Mouse (Mus musculus) neural tube, embryonic 12.5 days (tissue): Measurements from ENCODE around the gene Zc3h12d. TPM values are rescaled to one million over a fixed set of nuclear protein-coding genes. Genes with fewer than 3 reads are reported as not detected.
"Not testable (repeated sequence)": the region's sequence is repeated elsewhere in the genome, so short reads cannot be mapped to it uniquely, and the experiment has no call there.

ENCODE experiments used
- ATAC-seq: fragments of 200-750 bp; cut with Nextera tagmentation; 2 replicates; pipeline ENCODE4 v1.8.0; 2017; ENCODE audit warnings: low read depth, mild to moderate bottlenecking, moderate TSS enrichment, moderate library complexity; ENCODE audit not compliant: low FRiP score
- H3K27ac ChIP-seq: fragments of 300-500 bp; sonication (generic); 2 replicates; pipeline ENCODE4 v1.5.1; 2016
- H3K27me3 ChIP-seq: fragments of 300-500 bp; sonication (generic); replicated peaks from 2 replicates; pipeline ENCODE4 v1.6.1; 2016; ENCODE audit warnings: mild to moderate bottlenecking
- H3K36me3 ChIP-seq: fragments of 300-500 bp; sonication (generic); 2 replicates; pipeline ENCODE4 v1.6.1; 2016; ENCODE audit warnings: mild to moderate bottlenecking
- H3K4me1 ChIP-seq: fragments of 300-500 bp; sonication (generic); 2 replicates; pipeline ENCODE4 v1.6.1; 2016
- H3K4me2 ChIP-seq: fragments of 300-500 bp; sonication (generic); replicated peaks from 2 replicates; pipeline ENCODE4 v1.6.1; 2016; ENCODE audit warnings: mild to moderate bottlenecking
- H3K4me3 ChIP-seq: fragments of 300-500 bp; sonication (generic); 2 replicates; pipeline ENCODE4 v1.5.1; 2016
- H3K9ac ChIP-seq: fragments of 300-500 bp; sonication (generic); 2 replicates; pipeline ENCODE4 v1.6.1; 2016; ENCODE audit warnings: mild to moderate bottlenecking
- H3K9me3 ChIP-seq: fragments of 300-500 bp; sonication (generic); 2 replicates; pipeline ENCODE4 v1.6.1; 2016; ENCODE audit warnings: mild to moderate bottlenecking
- WGBS: fragments of 180-500 bp; shearing (Covaris S2); methylation state at CpG from one replicate; pipeline ENCODE4 v1.1.7; 2016; 5-methylcytosine and 5-hydroxymethylcytosine counted together
- polyA plus RNA-seq: library from polyadenylated mRNA; unstranded; fragments of >200 nt; fragmentation: Nextera tagmentation; extraction: Ambion mirVana; gene quantifications from 2 replicates; pipeline ENCODE4 v1.2.1, GENCODE M21; 2016

Gene Zc3h12d
- polyA plus RNA-seq, 1 experiment from 2014 or later: 0.09 TPM

DNA sequence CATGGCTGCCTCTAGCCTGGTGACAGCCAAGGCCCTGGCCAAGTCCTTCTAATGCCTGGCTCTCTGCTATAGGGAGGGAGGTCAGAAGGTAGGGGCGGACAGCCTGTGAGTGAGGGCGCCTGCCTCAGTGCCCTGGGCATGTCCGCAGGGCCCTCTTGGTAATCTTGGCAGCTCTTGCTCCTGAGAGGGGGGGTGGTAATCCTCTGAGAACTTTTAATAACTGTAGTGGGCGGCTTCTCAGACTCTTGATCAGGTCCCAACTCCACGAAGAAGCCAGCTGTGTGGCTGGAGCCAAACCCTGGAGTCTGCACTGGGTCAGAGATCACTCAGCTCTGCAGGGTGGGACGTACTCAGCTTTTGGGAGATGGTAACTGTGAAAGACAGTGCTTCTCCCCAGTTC, 31.9 kb downstream of the Zc3h12d start:
- H3K27ac ChIP-seq: no peak overlapping the region
- 81% methylated on average over 6 of the region's 6 CpGs for WGBS
- no peak overlapping the region for H3K4me2 ChIP-seq
- peaks cover 9% of the 10 kb centered on the region for H3K4me1 ChIP-seq
- H3K4me3 ChIP-seq: no peak overlapping the region
- ATAC-seq: no peak
- peaks cover 17% of the 10 kb centered on the region for H3K27me3 ChIP-seq
- H3K9me3 ChIP-seq: no peaks in the 10 kb centered on the region
- no peak overlapping the region for H3K9ac ChIP-seq
- no peaks in the 10 kb centered on the region for H3K36me3 ChIP-seq

GRCm38 (mm10) chr10:7864806-7865205, 32.5 kb downstream of the Zc3h12d start:
- WGBS: 89% methylated on average over 3 of the region's 3 CpGs
- Histone ChIP-seq H3K9ac (no peak overlapping the region), H3K27ac (no peak overlapping the region), H3K36me3 (no peaks in the 10 kb centered on the region), H3K4me1 (peaks cover 9% of the 10 kb centered on the region), H3K27me3 (peaks cover 17% of the 10 kb centered on the region), H3K4me2 (no peak overlapping the region), H3K9me3 (no peaks in the 10 kb centered on the region), H3K4me3 (no peak overlapping the region)
- ATAC-seq: no peak

DNA sequence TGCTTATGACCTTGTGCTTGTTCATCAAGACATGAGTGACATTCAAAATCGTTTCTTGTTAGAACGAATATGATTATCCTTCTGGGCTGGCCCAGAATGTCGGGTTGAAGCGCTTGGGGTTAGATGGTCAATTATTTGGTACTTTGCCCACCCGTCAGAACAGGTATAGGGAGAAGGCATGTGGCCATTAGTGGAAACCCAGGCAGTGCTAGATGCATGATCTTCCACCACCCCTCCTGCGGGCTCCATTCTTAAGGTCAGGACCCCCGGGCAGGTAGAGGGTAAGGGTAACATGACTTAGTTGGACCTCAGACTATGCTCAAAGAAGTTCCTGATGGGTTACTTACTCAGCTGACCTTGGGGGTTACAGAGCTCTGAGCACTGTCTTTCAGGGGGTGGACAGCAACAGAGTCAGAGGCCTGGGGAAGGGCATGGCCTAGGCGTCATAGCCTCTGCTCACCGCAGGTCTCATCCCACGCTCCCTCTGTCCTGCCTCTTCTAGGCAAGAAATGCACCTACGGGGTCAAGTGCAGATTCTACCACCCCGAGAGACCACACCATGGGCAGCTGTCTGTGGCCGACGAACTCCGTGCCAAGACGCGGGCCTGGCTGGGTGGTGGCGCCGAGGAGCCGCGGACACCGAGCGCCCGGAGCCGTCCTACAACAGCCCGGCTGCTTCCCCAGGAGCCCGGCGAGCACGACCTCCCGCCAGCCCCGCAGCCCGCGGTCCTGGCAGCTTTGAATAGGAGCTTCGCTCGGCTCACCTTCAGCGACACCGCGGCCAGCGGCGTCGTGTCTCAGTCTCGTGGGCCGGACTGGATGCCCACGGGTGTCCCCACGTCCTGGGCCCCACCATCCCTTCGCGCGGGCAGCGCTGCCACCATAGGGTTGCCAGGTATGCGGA, 34.7 kb downstream of the Zc3h12d start:
- ATAC-seq: peak; percentile 33; the same call in 1 of the 2 replicates
- H3K27me3 ChIP-seq: peaks cover 17% of the 10 kb centered on the region

DNA sequence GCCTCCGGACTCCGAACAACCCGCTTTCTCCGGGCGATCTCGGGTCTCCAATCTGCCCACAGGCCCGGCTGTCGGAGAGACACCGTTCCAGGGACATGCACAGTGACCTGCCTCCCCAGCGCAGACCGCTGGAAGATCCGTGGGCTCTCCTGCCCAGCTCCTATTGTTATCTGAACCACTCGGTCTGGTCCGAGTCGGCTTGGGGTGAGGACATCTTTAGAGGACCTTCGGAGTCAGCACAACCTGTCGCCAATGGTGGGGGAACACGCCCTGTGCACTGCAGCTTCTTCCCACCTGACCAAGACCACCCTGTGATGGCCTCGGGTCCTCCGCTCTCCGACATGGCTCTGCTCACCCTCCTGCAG, 35.4 kb downstream of the Zc3h12d start:
- H3K9ac ChIP-seq: peak overlapping the region; percentile 53
- no peaks in the 10 kb centered on the region for H3K9me3 ChIP-seq
- no peaks in the 10 kb centered on the region for H3K36me3 ChIP-seq
- H3K27ac ChIP-seq: no peak overlapping the region
- peak overlapping the region; percentile 81 for H3K4me2 ChIP-seq
- peak overlapping the region; percentile 37 for H3K4me3 ChIP-seq
- H3K27me3 ChIP-seq: peaks cover 17% of the 10 kb centered on the region
- ATAC-seq: no peak
- 25% methylated on average over 21 of the region's 21 CpGs for WGBS
- H3K4me1 ChIP-seq: peaks cover 9% of the 10 kb centered on the region

More for the DNA sequence above, 34.7 kb downstream of the Zc3h12d start:
- Histone ChIP-seq H3K4me3 (peak overlapping the region; percentile 37), H3K4me1 (peaks cover 9% of the 10 kb centered on the region), H3K9me3 (no peaks in the 10 kb centered on the region), H3K27ac (no peak overlapping the region), H3K4me2 (peak overlapping the region; percentile 81), H3K36me3 (no peaks in the 10 kb centered on the region), H3K9ac (peak overlapping the region; percentile 53)
- WGBS: 18% methylated on average over 50 of the region's 50 CpGs

- Histone ChIP-seq H3K27ac (no peak overlapping the region), H3K4me1 (peaks cover 9% of the 10 kb centered on the region), H3K9ac (no peak overlapping the region), H3K9me3 (no peaks in the 10 kb centered on the region), H3K36me3 (no peaks in the 10 kb centered on the region), H3K27me3 (peaks cover 17% of the 10 kb centered on the region), H3K4me2 (no peak overlapping the region), H3K4me3 (no peak overlapping the region)
- 69% methylated on average over 8 of the region's 8 CpGs for WGBS
- no peak for ATAC-seq
Measured at GRCm38 (mm10) chr10:7869746-7870145, 37.5 kb downstream of the Zc3h12d start.

DNA sequence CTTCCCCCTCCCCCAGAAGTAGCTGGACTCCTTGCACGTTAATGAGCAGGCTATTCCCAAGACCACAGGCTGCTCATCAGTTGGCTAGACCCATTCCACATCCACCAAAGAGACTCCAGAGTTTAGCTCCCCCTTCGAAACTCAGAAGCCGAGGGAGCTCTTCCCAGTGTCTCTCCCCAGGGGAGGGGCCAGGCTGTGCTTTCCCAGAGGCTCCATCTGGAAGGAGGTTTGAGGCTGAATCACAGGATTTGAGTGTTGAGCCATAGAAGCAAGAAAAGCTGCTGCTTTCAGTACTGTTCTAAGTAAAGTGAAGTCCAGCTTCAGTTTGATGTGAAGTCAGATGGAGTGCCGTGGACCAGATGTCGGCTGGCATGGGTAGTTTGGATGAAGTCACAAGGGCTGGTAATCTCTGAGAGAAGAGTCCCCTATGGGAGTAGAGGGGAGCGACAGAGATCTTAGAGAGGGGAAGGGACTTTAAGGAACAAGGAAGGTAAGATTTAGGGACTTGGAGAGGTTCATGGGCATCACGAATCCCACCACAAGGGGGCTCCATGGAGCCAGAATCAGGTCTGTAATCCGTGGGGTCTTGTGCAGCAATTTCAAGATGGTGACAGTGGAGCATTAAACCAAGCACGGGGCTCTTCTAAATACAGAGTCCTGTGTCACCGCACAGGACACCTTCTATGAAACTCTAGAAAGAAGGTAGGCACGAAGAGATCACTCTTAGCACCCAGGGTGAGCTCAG, 38.5 kb downstream of the Zc3h12d start:
- peaks cover 9% of the 10 kb centered on the region for H3K4me1 ChIP-seq
- H3K27me3 ChIP-seq: peaks cover 17% of the 10 kb centered on the region
- H3K27ac ChIP-seq: no peak overlapping the region
- 80% methylated on average over 11 of the region's 11 CpGs for WGBS
- no peak for ATAC-seq
- no peaks in the 10 kb centered on the region for H3K36me3 ChIP-seq
- H3K4me3 ChIP-seq: no peak overlapping the region
- H3K4me2 ChIP-seq: no peak overlapping the region
- H3K9me3 ChIP-seq: no peaks in the 10 kb centered on the region
- no peak overlapping the region for H3K9ac ChIP-seq

DNA sequence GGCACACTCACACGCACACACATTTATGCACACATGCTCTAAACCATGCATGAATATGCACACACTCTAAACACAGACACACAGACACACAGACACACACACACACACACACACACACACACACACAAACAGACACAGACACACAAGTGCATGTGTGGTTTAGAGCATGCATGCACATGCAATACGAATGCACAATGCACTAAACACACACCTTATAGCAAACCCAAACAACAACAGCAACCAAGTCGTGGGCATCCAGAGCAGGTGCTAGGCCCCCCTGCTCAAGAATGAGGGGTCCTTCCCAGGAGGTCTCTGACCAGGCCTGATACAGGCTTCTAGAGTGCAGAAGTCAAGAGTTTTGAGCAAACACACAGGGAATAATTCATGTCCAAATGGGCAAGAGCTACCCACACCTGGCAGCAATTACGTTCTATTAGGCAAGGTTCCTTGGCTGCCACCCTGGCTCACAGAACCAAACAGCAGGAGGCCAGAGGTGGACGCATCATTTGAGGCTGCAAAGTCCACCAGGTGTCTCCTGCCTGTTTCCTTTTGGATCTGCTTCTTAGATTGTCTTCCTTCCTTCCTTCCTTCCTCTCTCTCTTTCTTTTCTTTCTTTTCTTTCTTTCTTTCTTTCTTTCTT, 39.2 kb downstream of the Zc3h12d start:
- Histone ChIP-seq H3K4me2 (no peak overlapping the region), H3K9me3 (no peaks in the 10 kb centered on the region), H3K4me3 (no peak overlapping the region), H3K27ac (no peak overlapping the region), H3K27me3 (peaks cover 17% of the 10 kb centered on the region), H3K9ac (no peak overlapping the region), H3K4me1 (peaks cover 9% of the 10 kb centered on the region), H3K36me3 (no peaks in the 10 kb centered on the region)
- 85% methylated on average over 5 of the region's 5 CpGs for WGBS
- ATAC-seq: no peak

DNA sequence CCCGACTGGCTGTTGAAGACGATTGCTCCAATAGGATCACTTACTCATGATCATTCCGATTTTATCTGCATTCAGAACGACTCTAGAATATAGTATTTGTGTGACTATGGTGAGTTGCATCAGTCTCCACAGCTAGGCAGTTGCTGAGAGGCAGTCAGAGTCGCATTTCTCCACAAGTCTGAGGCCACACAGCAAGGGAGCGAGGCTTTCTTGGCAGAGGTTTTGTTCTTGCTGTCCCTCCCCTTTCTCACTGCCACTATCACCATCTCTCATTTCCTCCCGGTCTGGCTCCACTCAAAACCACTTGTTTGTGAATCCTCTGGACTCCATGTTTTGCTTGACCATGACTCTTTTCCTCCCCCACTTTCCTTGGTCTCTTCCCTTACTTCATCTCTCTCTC, 41.9 kb downstream of the Zc3h12d start:
- Histone ChIP-seq H3K9ac (no peak overlapping the region), H3K27me3 (no peaks in the 10 kb centered on the region), H3K27ac (no peak overlapping the region), H3K4me1 (no peaks in the 10 kb centered on the region), H3K4me2 (no peak overlapping the region), H3K9me3 (no peaks in the 10 kb centered on the region), H3K36me3 (no peaks in the 10 kb centered on the region), H3K4me3 (no peak overlapping the region)
- WGBS: 84% methylated on average over 7 of the region's 7 CpGs
- ATAC-seq: no peak

DNA sequence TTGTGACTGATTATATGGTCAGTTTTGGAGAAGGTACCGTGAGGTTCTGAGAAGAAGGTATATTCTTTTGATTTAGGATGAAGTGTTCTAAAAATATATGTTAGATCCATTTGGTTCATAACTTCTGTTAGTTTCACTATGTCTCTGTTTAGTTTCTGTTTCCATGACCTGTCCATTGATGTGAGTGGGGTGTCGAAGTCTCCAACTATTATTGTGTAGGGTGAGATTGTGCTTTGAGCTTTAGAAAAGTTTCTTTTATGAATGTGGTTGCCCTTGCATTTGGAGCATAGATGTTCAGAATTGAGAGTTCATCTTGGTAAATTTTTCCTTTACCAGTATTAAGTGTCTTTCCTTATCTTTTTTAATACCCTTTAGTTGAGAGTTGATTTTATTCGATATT, 48.0 kb downstream of the Zc3h12d start:
- WGBS: 94% methylated on average over 3 of the region's 3 CpGs

GRCm38 (mm10) chr10:7881971-7882370, 49.7 kb downstream of the Zc3h12d start:
- Histone ChIP-seq H3K4me1 (no peaks in the 10 kb centered on the region), H3K4me3 (no peak overlapping the region), H3K9me3 (no peaks in the 10 kb centered on the region), H3K9ac (no peak overlapping the region), H3K27ac (no peak overlapping the region), H3K36me3 (no peaks in the 10 kb centered on the region), H3K27me3 (no peaks in the 10 kb centered on the region), H3K4me2 (no peak overlapping the region)
- no peak for ATAC-seq
- 93% methylated on average over 3 of the region's 3 CpGs for WGBS

More for the DNA sequence above, 48.0 kb downstream of the Zc3h12d start:
- H3K36me3 ChIP-seq, ATAC-seq, H3K9me3 ChIP-seq, H3K4me3 ChIP-seq, H3K9ac ChIP-seq, H3K27ac ChIP-seq, H3K27me3 ChIP-seq, H3K4me1 ChIP-seq, H3K4me2 ChIP-seq: not testable (repeated sequence)

- H3K36me3 ChIP-seq: no peaks in the 10 kb centered on the region
- no peak overlapping the region for H3K27ac ChIP-seq
- no peak overlapping the region for H3K4me3 ChIP-seq
- WGBS: 12% methylated on average over 5 of the region's 5 CpGs
- no peaks in the 10 kb centered on the region for H3K9me3 ChIP-seq
- no peaks in the 10 kb centered on the region for H3K4me1 ChIP-seq
- H3K9ac ChIP-seq: no peak overlapping the region
- H3K27me3 ChIP-seq: no peaks in the 10 kb centered on the region
- H3K4me2 ChIP-seq: no peak overlapping the region
- peak; percentile 84; the same call in 1 of the 2 replicates for ATAC-seq
Measured at GRCm38 (mm10) chr10:7883524-7883923, 51.3 kb downstream of the Zc3h12d start.

DNA sequence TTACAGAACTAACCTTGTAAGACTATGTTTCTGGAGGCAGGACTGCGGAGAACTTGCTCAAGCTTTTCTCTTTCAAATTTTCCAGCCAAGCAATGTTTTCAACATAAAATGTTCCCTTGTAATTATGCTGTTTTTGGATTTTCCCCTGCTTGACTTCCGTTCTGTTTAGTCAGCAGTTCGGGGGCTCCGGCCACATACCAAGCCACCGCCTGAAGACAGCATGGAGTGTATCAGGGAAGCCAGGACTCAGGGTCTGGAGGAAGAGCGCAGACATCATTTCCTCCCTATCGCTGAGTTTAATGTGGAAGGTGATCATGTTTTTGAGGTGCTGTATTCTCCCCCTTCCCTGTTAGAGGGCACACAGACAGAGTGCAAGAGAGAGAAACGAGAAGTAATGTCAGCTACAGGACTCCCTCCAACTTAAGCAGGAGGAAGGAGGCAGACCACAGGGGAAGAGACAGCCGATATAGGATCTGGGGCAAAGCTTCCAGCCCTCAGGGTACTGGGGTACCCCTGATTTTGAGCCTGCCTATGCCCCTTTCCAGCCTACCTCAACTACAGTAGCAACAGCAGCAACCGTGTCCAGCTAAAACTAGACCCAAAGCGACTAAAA, 56.1 kb downstream of the Zc3h12d start:
- no peaks in the 10 kb centered on the region for H3K4me1 ChIP-seq
- H3K4me3 ChIP-seq: no peak overlapping the region
- no peak overlapping the region for H3K27ac ChIP-seq
- H3K27me3 ChIP-seq: no peaks in the 10 kb centered on the region
- no peak overlapping the region for H3K9ac ChIP-seq
- WGBS: 89% methylated on average over 11 of the region's 11 CpGs
- H3K36me3 ChIP-seq: no peaks in the 10 kb centered on the region
- no peak for ATAC-seq
- no peak overlapping the region for H3K4me2 ChIP-seq
- H3K9me3 ChIP-seq: no peaks in the 10 kb centered on the region
